Mouse (Mus musculus): Measurements from ENCODE around the gene Hoxc10.

GRCm38 (mm10) chr15:102980912-102981311 is 14.3 kb downstream of the Hoxc10 start:
- no peak for TF ChIP-seq CTCF (IDR thresholded peaks at IDR 0.05; ENCODE audit: low read depth)
- TF ChIP-seq EP300 (IDR thresholded peaks at IDR 0.05; ENCODE audit: low read depth), result no peak

Measured in heart, postnatal 0 days (tissue).